Mouse (Mus musculus) liver, adult 2 months (tissue): ENCODE results near the gene Nxph1.

Experiments used
- CTCF ChIP-seq: fragments of 200-500 bp; IDR thresholded peaks from 2 replicates; pipeline ENCODE4 v1.5.1; 2011; ENCODE audit warnings: low read depth, low read length, control low read depth
- POLR2A ChIP-seq: fragments of 200-500 bp; IDR thresholded peaks from 2 replicates; pipeline ENCODE4 v1.6.1; 2011; ENCODE audit warnings: low read length, control low read depth; ENCODE audit not compliant: insufficient read depth; ENCODE audit errors: extremely low read depth

DNA sequence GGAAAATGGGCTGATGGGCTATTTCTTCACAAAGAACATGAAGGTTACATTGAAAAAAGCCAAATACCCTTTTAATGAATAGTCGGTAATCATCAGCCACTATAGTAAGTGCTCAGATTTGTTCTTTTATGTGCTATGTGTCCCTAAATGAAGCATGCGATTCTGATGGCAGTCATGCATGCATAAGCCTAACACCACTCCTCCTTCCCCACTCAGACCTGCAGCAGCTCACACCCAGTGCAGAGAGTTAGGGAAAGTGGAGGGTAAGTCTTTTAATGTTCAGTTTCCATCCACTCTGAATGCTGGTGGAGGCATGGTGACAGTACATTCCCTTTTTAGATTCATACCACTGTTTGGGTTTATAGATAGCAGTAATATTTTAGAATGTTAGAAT lies 47.5 kb upstream of the Nxph1 start:
- TF ChIP-seq CTCF (no peak), POLR2A (no peak)
